Mouse (Mus musculus): ENCODE data around the gene Shank2. TPM values are rescaled to one million over a fixed set of nuclear protein-coding genes. Genes with fewer than 3 reads are reported as not detected.

The Shank2 gene
- total RNA-seq, 2 experiments from 2014 or later = not detected

- no peak for ATAC-seq (replicated peaks; ENCODE audit: low FRiP score, poor library complexity, severe bottlenecking)
Measured at GRCm38 (mm10) chr7:144441466-144441865, 439.7 kb downstream of the Shank2 start.

DNA sequence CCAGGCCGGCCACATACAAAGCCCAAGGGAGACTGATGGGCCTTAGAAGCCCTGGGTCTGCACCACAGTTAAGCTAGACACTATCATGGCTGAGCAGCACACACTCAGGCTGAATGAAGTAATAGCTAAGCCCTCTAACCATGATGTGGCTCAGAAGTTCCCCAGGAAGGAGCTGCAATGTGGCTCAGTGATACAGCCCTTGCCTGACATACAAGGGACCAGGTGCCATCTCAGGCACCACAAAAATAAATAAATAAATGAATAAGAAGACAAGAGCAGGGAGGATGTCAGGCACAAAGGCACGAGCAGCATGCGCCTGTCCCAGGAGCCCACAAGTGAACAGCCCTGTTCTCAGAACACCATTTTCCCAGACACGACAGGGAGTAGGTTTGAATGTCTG, 440.2 kb downstream of the Shank2 start:
- no peak for ATAC-seq (replicated peaks; ENCODE audit: low FRiP score, poor library complexity, severe bottlenecking)

- no peak for ATAC-seq (replicated peaks; ENCODE audit: low FRiP score, poor library complexity, severe bottlenecking)
Measured at GRCm38 (mm10) chr7:144444788-144445187, 443.1 kb downstream of the Shank2 start.

GRCm38 (mm10) chr7:144447146-144447545, 445.4 kb downstream of the Shank2 start:
- ATAC-seq (replicated peaks; ENCODE audit: low FRiP score, poor library complexity, severe bottlenecking) = no peak

DNA sequence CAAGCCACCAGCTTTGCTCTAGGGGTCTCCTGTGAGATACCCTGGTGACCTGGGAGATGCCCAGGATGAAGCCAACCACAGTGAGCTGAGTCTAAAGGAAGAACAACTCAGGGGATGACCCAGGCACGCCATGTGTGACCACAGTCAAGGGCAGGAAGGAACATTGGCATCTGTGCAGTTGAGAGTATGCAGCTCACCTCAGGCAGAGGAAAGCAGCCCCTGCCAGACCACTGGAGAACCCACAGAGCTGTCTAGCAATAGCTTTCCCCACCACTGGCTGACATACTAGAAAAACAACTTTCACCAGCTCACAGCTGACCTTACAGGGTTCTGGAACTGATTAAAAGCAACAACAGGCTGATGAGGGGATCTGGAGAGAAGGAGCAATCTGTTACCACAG, 446.5 kb downstream of the Shank2 start:
- no peak for ATAC-seq (replicated peaks; ENCODE audit: low FRiP score, poor library complexity, severe bottlenecking)

DNA sequence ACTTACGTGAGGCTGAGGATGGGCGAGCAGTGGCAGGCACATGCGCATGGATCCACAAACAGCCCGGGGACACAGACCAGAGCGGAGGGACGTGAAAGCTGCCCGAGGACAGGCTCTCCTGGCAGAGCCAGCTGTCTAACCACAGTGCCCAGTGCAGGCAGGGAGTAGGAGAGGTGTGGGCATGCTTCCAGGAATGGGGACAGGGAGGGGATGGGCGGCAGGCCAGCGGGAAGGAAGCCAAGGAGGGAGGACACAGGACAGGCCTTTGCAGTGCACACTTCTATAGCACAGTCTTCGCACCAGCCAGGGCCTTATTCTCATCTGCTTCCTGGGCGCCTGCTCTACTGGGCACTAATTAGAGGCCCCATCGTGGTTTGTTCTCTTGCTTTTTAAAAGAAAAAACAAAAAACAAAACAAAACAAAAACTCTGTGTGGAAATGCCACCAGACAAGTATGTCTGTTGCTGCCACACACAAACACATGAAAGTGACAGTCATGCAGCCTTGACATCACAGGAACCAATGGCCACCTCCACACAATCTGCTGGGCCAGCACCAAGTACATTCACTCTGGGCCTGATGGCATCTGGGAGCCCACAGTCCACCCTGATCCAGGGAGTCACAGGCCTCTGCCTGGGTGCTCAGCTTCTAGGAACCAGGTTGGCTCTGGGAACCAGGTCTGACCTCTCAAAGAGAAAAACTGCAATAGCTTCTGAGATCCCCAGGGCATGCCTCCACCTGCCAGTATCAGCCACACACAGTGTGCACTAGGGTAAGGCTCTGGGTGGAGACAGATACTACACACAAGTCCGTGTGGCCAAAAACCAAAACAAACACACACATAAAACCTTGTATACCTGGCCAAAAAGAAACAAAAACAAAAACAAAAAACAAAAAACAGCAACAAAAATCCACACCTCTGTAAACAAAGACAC, 448.2 kb downstream of the Shank2 start:
- no peak for ATAC-seq (replicated peaks; ENCODE audit: low FRiP score, poor library complexity, severe bottlenecking)

GRCm38 (mm10) chr7:144450661-144451060, 448.9 kb downstream of the Shank2 start:
- no peak for ATAC-seq (replicated peaks; ENCODE audit: low FRiP score, poor library complexity, severe bottlenecking)

GRCm38 (mm10) chr7:144458881-144459280, 457.2 kb downstream of the Shank2 start:
- no peak for ATAC-seq (replicated peaks; ENCODE audit: low FRiP score, poor library complexity, severe bottlenecking)

GRCm38 (mm10) chr7:144461246-144461902, 459.6 kb downstream of the Shank2 start:
- ATAC-seq (replicated peaks; ENCODE audit: low FRiP score, poor library complexity, severe bottlenecking) = no peak

DNA sequence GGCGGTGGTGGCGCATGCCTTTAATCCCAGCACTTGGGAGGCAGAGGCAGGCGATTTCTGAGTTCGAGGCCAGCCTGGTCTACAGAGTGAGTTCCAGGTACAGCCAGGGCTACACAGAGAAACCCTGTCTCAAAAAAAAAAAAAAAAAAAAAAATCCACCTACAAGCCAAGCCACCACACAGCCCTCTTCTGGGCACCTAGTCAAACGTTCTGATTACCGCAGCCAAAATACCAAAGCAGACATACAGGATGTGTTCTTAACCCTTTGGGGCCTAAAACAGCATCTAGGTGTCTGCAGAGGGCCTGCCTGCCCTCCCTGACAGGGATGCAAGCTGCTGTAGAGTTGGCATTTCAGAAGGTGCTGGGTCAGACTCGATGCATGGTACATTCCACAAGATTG, 460.8 kb downstream of the Shank2 start:
- ATAC-seq (replicated peaks; ENCODE audit: low FRiP score, poor library complexity, severe bottlenecking) = no peak

DNA sequence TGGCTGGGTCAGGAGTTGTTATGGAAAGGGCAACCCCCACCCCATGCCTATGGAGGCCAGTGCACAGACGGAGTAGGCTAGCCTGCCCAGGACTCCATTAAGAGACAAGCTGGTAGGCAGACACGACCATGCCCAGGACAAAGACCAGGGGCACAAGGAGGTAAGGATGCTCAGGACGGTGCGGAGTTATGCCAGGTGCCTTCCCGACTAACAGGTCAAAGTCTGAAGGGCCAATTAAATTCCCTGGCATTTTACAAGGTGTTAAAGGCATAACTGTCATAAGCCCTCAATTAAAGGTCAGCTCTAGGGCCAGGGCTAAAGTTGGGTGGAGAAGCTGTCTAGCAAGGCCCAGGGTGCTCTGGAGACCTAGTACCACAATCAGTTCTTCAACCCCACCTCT, 467.0 kb downstream of the Shank2 start:
- no peak for ATAC-seq (replicated peaks; ENCODE audit: low FRiP score, poor library complexity, severe bottlenecking)

DNA sequence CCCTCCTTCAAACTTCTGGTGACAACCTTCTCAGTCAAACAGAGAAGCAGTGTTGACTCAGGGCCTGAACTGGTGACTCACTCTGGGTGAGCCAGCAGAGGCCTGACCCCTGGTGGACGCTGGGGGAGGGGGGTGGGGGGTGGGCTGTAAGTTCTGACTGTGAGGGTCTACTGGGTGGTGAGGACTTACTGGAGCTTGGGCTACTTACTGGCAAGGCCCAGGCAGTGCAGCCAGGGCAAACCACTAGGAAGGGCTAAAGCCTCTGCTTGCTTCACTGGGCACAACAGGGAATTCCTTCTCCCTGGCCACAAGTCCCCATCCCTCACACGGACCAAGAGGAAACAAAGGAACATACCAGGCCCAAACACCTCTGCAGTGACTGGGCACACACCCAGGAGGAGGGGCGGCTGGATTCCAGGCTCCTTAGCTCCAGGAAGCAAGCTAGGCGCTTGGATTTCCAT, 467.5 kb downstream of the Shank2 start:
- ATAC-seq (replicated peaks; ENCODE audit: low FRiP score, poor library complexity, severe bottlenecking) = no peak

DNA sequence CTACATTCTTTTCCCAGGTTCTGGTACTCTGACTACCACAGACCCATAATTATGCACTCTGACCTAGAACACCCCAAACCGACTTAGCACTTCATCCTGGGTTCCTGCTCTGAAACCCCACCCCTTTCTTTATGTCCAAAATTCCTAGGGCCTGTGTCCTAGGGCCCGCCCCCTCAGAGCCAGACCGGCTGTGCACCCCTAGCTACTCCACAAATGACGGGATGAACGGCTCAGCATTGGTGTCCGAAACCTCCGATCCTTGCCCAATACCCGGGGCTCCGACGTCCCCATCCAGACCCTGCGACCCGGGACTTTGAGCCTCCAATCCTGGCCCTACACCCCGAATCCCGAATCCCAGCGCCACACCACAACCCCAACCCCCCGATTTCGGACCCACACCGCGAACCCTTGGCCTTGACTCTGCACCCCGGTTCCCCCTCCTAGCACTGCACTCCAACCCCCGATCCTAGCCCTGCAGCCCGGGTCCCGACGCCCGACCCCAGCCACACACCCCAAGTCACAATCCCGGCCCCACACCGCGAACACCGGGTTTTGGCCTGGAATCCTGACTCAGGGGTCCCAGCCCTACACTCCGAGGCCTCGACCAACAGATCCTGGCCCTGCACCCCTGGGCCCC, 468.3 kb downstream of the Shank2 start:
- 0 out of 2 replicates have a peak, but pooled peaks have one; percentile 13 for ATAC-seq (replicated peaks; ENCODE audit: low FRiP score, poor library complexity, severe bottlenecking)

GRCm38 (mm10) chr7:144470545-144471059, 468.9 kb downstream of the Shank2 start, which contains the start of gene Cttn:
Gene Cttn (minus strand): TSS chr7:144471009.
- peak; percentile 89 for ATAC-seq (replicated peaks; ENCODE audit: low FRiP score, poor library complexity, severe bottlenecking)

GRCm38 (mm10) chr7:144471103-144471502, 469.4 kb downstream of the Shank2 start:
- no peak for ATAC-seq (replicated peaks; ENCODE audit: low FRiP score, poor library complexity, severe bottlenecking)

- ATAC-seq (replicated peaks; ENCODE audit: low FRiP score, poor library complexity, severe bottlenecking) = no peak
Measured at GRCm38 (mm10) chr7:144473486-144473885, 471.8 kb downstream of the Shank2 start.

Measured in erythroblast, adult 5-6 weeks (primary cell).